Mouse (Mus musculus) activated CD4-positive, CD25-positive, alpha-beta regulatory T cell, adult 4 months (primary cell): Measurements from ENCODE around the gene Dact3. TPM values are rescaled to one million over a fixed set of nuclear protein-coding genes. Genes with fewer than 3 reads are reported as not detected.

Experiments used
- ATAC-seq: one replicate; pipeline ENCODE4 v1.8.0; 2017
- polyA plus RNA-seq, 2 experiments: library from polyadenylated mRNA; unstranded; fragments of 100-300 nt; shearing (Covaris generic); gene quantifications; one replicate each; pipeline ENCODE4 v1.2.1; 2017

The Dact3 gene
- not detected for polyA plus RNA-seq

DNA sequence AGATGAGACGGTGACA, at the start of gene Dact3:
Gene Dact3 (plus strand): TSS at position 8 of the 16 bp plus-strand sequence.
- no peak for ATAC-seq

DNA sequence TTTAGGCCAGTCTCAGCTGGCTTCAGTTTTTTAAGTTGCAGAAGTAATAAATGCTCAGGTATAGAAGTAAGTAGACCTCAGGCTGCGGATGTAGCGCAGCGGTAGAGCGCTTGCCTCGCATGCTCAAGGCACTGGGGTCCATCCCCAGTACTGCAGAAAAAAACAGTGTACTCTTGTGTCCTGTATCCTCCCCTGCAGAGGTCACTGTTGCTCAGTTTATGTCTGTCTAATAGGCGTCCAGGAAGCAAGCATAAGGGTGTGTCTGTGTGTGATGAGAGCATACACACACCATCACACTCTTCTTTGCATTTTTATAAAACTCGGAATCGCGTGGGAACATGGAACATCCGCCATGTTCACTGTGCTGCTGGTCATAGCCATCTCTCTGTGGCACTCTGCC, 49.3 kb upstream of the Dact3 start:
- peak; percentile 89 for ATAC-seq

DNA sequence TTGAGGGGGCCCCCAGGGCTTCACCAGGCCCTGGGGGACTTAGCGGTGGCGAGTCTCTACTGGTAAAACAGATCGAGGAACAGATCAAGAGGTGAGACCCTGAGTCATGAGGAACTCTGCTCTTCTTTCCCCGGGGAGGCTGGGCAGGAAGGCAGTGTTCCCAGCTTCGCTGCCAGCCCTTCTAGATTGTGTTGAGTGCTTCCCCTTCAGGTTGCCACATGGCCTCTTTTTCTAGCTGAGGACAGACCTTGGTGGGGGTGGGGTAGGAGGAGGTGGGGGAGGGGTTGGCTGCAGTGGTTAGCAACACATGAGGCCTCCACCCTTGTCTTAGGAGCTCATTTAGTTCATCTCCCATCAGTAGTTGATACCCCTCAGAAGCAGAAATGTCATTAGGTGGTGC, 48.5 kb upstream of the Dact3 start:
- no peak for ATAC-seq

DNA sequence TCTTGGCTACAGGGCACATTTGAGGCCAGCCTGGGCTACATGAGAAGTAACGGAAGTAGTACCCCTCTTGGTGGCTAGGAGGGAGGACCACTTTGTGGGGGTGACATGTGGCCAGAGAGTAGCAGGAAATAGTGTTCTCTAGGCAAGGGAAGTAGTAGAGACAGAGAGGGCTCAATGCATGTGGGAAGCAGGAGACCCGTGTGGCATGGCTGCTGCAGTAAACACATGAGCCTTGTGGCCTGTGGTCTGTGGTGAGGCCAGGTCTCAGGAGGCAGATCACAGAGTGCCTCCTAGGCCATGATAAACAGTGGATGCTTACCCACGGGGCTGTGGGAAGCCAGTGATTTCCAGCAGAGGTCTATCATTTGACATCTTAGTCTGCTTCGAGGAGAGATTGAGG, 47.8 kb upstream of the Dact3 start:
- ATAC-seq: peak; percentile 50

DNA sequence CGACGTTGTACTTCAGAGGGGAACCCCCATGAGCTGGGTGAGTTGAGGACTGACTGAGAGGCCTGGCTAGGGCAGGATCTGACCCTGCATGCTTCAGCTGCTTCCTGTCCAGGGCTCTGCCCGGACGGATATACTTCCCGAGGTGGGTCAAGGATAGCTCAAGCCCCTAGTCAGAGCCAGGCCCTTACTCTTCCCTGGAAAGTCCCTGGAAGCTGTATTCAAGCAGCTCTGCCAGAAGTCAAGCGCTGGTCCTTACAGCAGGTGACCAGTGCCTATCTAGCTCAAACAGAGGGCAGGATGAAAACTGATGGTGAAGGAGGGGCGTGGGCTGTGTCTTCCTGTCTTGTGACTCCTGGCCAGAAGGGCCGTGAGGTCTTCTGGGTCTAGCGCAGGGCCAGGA, 44.7 kb upstream of the Dact3 start:
- ATAC-seq: no peak

DNA sequence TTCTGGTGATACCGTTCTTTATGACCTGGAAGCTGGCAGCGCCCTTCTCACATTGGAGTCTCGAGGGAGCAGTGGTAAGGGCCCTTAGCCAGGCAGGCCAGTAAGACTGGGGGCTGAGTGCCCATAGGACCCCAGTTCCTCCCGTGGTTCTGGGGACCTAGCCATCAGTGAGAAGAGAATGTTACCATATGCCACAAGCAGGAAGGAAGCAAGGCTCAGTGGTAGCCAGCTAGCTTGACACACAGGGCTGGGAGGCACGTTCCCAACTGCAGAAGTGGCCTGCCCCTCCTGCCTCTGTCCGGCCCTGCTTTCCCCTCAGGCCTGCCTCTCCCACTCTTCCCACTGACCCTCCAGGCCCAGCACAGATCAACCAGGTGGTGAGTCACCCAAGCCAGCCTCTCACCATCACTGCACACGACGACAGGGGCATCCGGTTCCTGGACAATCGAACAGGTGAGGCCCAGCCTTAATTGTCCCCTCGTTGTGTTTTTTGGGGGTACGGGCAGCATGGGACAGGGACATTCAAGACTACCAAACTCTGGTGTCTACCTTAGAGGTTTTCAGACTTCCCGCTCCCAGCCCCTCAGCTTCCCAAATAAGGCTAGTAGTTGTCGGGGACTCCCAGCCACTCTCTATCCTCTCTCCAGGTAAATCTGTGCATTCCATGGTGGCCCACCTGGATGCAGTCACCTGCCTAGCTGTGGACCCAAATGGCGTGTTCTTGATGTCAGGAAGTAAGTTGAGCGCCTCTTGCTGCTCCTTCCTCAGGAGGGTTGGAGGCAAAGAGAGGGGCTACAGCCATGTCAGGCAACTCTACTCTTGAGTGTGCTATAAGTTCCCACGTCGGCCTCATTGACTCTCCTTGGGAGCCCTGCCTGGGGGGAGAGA, 37.0 kb upstream of the Dact3 start:
- no peak for ATAC-seq

DNA sequence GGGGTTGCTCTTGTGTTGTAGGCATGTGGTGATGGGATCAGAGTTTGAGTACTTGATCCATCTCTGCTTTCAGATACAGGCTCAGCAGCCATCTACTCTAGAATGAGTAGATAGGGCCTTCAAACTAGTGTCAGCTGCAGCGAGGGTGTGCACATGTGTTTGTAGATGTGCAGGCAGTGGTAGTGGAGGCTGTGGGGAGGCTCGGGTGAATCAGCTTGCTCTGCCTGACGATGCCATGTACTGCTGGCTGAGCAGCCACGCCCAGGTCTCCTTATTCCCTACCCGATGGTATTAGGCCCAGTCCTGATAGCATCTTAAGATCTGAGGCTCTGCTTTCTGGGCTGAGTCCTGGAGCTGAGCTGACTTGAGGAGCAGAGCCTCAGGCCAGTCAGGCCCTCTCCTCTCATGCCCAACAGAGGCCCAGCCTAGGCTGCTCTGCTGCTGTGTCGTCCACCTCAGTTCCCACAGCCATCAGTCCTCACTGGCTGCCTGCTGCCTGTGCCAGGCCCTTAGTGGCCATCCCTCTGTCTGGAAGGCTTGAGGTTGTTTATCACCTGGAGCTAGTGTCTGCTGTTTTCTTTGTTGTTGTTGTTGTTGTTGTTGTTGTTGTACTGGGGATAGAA, 36.2 kb upstream of the Dact3 start:
- no peak for ATAC-seq

DNA sequence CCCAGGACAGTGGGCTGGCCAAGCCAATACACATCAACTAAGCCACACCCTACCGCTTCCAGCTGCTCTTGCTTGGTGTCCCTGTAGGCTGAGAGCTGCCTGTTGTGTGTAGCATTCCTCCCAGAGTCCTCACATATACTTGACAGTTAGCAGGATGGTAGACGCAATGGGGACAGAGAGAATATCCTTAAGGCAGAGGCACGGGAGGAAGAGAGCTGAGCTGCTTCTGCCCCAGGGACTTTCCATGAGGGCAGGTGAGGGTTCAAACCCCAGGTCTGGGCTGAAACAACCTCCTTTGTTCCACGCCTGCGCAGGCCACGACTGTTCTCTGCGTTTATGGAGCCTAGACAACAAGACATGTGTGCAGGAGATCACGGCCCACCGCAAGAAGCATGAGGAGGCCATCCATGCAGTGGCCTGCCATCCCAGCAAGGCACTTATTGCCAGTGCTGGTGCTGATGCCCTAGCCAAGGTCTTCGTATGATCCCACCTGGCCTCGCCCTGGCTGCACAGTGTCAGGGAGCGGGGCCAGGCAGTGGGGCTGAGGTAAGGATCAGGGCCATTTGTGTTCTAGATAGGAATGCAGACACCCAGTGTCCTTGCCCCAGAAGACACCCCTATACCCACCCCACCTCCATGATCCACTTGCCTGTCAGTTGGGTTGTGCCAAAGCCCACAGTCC, 35.5 kb upstream of the Dact3 start:
- no peak for ATAC-seq

DNA sequence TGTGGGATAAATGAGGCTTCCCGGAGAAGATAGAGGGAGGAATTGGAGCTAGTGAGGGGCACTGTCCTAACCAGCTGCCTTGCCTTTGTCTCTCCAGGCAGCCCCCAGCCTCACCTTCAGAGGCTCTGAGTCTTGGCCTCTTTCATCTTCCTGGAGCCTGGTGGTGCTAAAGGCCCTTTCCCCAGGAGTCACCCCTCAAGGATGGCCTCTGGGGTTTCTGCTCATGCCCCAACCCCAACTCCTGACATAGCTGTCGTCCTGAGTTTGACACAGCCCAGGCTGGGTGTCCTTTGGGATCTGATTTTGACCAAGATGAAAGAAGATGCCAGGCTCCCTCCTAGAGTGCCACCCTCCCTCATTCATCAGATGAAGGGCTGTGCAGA, 35.0 kb upstream of the Dact3 start:
- ATAC-seq: no peak

DNA sequence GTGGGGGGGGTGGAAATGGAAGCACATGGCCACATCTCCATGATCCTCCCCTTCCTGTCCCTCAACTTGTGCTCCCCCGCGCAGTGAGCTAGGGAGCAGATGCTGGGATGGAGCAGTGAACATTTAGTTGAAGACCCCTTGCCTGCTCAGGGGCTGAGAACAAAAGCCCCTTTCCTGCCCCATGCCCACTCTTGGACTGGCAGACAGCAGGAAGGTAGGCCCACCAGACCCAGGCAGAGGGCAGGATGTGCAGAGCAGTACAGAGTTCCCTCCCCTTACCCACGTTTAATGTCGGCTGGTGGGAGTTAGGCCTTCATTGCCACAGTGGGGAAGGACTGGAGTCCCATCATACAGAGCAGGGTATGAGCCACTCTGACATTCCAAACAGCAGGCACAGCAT, 34.0 kb upstream of the Dact3 start:
- ATAC-seq: peak; percentile 2

DNA sequence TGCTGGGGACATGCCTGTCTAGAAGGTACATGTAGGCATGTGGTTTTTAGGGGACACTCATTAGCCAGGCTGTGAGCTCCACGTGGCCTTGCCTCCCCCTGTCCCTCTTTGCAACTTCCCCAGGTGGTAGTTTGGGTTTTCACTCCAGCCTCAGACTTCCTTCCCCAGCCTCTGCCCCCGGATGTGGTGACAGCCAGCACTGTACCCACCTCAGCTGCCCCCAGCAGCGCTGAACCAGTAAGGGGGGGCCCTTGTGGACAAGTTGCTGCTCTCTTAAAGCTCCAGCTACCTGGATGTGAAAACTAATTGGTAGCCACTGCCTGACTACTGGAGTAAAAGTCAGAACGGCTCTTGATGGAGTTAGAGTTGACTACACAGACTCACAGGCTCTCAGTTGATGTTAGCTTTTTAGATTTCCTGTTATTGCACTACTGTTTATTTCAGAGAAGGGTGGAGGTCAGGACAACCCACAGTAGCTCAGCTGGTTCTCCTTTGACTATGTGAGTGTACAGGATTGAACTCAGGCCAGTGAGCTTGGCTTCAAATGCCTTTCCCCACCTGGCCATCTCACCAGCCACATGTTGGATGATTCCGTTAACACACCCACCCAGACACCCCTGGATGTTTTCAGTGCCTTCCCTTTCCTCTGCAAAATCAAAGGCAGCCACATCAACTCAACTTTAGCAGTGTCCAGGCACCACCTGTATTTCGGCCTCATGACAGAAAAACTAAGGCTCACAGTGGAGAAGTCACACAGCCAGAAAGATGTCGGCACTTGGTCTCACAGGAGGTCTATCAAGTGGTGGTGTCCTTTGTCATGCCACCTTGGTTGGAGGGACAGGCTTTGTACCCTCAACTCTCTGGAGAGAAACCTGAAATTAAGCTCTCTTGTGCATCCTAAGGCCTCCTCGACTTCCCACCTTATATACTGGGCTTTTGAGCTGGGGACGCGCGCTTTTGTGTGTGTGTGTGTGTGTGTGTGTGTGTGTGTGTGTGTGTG, 33.3 kb upstream of the Dact3 start:
- peak; percentile 62 for ATAC-seq

DNA sequence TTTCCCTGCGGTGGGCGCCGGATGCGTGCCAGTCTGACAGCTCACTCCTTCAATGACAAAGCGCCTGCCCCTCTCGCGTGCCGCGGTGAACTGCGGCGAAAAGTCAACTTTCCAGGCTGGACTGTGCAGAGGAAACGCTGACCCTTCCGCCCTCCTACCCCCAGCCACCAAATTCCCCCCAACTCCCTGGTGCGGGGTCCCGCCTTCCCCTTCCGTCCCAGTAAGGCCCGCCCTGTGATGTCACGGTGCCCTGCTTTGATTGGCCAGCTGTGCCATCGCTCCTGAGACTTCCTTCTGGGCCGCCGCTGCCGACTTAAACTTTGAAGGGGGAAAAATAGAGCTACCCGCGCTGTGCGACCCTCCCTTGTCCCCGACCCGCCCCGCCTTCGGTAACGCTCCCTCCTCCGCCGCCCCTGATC, 32.5 kb upstream of the Dact3 start, which contains the start of gene Prkd2:
Gene Prkd2 (plus strand): TSS at position 258 of the 419 bp plus-strand sequence.
- ATAC-seq: peak; percentile 33

DNA sequence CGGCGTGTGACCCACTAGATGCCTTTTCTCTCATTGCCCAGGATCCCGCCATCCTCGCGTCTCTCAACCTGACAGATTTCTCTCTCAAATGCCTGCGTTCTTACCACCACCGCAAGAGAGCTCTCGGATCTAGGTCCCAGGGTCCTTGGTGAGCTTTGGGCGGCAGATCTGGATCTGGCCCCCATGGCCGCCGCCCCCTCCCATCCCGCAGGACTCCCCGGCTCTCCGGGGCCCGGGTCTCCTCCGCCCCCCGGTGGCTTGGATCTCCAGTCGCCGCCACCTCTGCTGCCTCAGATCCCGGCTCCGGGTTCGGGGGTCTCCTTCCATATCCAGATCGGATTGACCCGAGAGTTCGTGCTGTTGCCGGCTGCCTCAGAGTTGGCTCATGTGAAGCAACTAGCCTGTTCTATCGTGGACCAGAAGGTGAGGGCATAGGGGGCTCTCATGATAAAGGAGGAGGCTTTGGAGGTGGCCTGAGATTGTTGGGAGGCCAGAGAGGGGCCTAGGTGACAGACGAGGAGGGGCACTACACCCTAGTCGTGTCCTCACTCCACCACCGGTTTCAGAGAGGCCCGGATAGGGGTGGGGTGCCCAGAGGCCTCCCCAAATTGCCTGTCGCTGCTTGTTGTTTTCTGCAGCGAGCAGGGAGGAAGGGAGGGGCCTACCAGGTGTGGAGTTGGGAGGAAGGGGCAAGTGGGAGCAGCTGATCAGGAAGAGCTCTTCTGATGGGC, 31.5 kb upstream of the Dact3 start:
- ATAC-seq: no peak

DNA sequence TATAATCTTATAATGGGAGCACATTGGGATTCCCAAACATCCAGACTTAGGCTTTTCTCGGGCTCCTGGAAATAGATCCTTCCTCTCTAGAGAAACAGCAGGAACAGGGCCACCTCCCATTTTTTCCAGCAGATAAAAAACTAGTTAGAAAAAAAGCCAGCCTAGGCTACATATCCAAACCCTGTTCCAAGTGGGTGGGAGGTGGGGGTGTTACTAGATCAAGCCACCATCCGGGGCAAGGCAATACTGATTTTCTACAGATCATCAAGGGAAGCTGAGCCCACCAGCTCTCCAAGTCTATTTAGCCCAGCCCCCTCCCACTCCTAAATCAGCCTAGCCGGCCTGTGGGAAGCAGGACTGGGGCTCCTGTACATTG, 30.4 kb upstream of the Dact3 start:
- ATAC-seq: no peak

DNA sequence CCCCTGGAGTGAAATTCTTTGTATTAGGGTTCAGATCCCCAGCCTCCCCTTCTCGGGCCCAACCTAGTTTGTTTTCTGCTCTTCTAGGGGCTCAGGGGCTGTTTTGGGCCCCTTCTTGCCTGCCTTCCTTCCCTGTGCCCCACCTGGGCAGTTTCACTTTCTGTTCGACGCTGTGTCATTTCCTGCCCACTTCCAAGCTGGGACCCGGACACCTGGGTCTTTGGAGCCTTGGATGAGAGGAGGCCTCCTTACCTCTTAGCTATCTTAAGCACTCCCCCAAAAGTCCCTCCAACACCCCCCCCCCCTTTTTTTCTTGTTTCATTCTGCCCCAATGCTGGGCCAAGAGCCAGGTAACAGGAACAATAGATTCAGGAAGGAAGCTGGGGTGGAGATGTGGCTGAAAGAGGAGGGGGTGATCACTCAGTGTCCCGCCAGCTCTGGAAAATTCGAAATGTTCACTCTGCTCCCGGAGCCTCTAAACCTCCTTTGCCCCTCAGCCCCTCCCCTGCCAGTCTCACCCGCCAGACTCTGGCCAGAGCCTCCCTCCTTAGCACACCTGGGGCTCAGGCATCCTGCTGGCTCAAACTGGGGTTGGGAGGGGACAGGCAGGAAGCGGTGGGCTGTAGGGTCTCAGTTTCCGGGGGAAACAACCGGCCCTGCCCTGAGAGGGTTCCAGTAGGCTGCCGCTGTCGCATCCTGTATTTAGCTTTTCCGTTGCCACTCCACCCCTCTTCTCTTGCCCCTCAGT, 29.9 kb upstream of the Dact3 start:
- ATAC-seq: peak; percentile 31

DNA sequence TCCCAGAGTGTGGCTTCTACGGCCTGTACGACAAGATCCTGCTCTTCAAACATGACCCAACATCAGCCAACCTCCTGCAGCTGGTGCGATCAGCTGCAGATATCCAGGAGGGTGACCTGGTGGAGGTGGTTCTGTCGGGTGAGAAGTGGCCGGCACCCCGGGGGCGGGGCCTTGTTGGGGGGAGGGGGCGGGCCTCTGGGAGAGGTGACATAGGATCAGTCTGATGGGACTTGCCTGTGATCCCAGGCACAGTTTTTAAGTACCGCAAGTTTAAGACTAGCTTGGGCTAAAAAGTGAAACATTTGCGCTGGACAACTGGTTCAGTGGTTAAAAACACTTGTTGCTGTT, 29.3 kb upstream of the Dact3 start:
- ATAC-seq: no peak

DNA sequence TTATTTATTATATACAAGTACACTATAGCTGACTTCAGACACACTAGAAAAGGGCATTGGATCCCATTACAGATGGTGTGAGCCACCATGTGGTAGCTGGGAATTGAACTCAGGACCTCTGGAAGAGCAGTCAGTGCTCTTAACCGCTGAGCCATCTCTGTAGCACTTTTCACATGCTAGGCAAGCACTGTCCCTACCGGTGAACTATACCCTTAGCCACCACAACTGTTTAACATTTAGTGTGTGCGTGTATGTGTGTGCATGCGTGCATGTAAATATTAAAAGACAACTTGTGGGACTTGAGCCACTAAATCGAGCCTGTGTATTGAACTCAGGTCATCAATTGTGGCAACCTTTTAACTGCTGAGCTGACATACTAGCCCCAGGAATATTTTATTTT, 28.3 kb upstream of the Dact3 start:
- ATAC-seq: no peak

DNA sequence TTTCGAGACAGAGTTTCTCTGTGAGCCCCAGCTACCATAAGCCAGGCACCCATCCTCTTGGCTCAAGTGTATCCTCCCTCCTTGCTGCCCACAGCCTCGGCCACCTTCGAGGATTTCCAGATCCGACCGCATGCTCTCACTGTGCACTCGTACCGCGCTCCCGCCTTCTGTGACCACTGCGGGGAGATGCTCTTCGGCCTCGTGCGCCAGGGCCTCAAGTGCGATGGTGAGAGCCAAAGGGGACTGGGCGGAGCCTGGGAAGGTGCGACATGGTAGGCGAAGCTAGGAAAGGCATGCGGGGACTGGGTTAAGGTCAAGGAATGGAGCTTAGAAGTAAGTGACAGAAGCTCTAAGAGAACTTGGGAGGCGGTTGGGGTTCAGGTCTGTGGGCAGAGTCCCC, 27.6 kb upstream of the Dact3 start:
- ATAC-seq: no peak

DNA sequence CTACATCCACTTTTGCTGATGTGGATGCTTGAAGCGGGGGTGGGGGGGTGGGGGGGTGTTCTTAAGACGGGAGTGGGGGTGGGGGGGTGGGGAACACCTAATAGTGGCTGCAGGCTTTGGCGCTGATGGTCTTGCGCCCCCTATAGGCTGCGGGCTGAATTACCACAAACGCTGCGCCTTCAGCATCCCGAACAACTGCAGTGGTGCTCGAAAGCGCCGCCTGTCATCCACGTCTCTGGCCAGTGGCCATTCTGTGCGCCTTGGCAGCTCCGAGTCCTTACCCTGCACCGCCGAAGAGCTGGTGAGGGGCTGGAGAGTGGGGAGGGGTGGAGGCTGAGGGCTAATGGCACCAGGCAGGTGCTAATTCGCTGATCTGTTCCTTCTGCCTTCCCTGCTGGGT, 26.5 kb upstream of the Dact3 start:
- no peak for ATAC-seq

DNA sequence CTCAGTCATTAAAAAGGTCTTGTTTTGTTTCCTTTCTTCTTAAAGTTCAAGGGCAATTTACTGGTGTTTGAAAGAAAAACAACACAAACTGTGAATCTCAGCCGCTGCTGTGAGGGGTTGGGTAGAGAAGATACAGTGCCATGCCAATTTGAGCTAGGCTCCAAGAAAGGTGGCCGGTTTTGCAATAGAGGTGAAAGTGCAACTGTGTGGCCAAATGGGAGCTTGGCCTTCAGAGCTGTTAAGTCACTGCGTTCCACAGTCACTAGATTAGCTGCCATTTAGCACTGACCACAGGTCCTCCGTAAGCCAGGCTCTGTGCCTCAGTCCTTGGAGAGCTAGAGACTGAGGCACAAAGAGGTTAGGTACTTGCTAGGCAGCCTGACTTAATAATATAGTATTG, 23.5 kb upstream of the Dact3 start:
- ATAC-seq: no peak

DNA sequence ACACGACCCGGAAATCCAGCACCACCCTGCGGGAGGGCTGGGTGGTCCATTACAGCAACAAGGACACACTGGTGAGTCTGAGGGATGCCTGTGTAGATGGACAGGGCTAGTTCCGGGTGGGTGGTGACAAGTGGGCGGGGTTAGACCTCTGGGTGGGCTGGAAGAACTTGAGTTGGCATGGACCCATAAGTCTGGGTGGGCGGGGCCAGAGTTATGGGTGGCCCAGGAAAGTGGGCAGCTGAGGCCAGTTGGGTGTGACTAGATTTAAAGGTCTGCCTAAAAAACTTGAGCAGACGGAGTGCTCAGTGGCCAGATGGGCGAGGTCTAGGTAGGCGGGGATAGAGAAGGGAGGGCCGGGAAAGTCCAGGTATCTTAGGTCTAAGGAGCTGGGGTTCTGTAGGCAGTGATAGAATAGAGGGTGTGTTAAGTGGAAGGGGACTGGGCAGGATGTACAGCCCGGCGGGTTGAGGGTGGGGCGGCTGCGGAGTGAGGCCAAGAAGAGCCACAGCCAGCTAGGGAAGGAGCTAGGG, 21.8 kb upstream of the Dact3 start:
- no peak for ATAC-seq

DNA sequence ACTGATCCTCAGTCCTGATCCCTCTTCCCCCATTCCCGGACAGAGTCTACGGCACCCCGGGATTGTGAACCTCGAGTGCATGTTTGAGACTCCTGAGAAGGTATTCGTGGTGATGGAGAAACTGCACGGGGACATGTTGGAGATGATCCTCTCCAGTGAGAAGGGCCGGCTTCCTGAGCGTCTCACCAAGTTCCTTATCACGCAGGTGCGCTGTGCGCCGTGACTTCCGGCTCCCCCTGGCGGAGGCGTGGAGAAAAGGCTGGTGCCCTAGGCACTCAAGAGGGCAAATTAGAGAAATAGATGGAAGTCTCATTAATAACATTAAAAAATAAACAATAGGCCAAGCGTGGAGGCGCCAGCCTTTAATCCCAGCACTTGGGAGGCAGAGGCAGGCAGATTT, 16.8 kb upstream of the Dact3 start:
- peak; percentile 44 for ATAC-seq
